Comparison of ENCODE assay signal across 8 mouse cellular contexts in the genomic region with DNA sequence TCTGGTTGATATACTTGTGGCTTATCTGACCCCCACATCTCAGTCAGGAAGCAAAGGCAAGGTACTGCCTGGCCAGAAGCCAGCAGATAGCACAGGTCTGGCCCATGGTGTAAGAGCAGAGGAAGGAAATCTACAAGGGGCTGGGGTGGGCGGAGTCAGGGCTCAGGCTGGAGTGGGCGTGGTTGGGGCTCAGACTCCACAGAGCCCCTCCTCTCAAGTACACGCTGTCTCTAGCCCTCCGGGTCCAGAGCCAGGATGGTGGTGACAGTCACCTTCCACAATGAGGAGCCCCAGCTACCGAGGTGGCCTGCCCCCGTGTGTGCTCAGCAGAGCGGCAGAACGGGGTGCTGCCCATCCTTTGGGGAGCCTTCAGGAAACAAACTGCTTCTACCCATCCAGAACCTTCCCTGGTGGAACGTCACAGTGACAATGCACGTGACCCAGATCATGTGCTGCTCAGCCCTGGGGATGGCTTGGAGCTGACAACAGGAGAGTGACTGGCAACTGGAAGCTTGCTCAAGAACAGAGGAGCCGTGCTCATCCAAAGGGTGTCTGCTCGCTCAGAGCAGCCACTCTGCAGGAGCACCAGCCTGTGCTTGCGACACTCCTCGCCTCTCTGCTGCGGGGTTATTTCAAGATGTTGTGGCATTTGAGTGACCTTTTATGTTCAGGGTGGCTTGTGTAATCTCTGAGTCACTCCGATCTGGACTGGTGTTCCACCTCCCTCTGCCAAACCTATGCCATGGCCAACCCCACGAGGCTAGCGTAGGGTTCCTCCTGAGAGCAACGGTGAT. TPM values are rescaled to one million over a fixed set of nuclear protein-coding genes. Genes with fewer than 3 reads are reported as not detected.
DNase-seq lines count a peak whose midpoint lies in the region; ATAC-seq lines count a peak whose summit lies in the region.

No protein-coding gene starts in this region.

- peak overlapping the region; percentile 27 for H3K9ac ChIP-seq in forebrain, embryonic 16.5 days (replicated peaks; ENCODE audit: low read depth, low read length)
- H3K9ac ChIP-seq in hindbrain, embryonic 13.5 days = 0 out of 2 replicates have a peak overlapping the region, but pooled peaks have one; percentile 20
- H3K9ac ChIP-seq in liver, embryonic 11.5 days (ENCODE audit: low read depth, low read length) = peak overlapping the region; percentile 44; the same call in 1 of the 2 replicates

- H3K4me2 ChIP-seq in forebrain, embryonic 16.5 days (ENCODE audit: low read length) = peak overlapping the region; percentile 47
- peak overlapping the region; percentile 45 for H3K4me2 ChIP-seq in hindbrain, embryonic 13.5 days
- peak overlapping the region; percentile 78 for H3K4me2 ChIP-seq in liver, embryonic 11.5 days

- peak overlapping the region; percentile 30 for H3K4me3 ChIP-seq in forebrain, embryonic 16.5 days (replicated peaks; ENCODE audit: low read length)
- H3K4me3 ChIP-seq in hindbrain, embryonic 13.5 days = no peak overlapping the region
- H3K4me3 ChIP-seq in liver, embryonic 11.5 days (ENCODE audit: low read depth, low read length) = peak overlapping the region; percentile 35

- WGBS in forebrain, embryonic 16.5 days = 39% methylated on average over 19 of the region's 19 CpGs
- 39% methylated on average over 19 of the region's 19 CpGs for WGBS in hindbrain, embryonic 13.5 days
- 24% methylated on average over 19 of the region's 19 CpGs for WGBS in liver, embryonic 11.5 days

- H3K9me3 ChIP-seq in forebrain, embryonic 16.5 days (ENCODE audit: control insufficient read depth, low read length) = no peaks in the 10 kb centered on the region
- H3K9me3 ChIP-seq in hindbrain, embryonic 13.5 days = no peaks in the 10 kb centered on the region
- no peaks in the 10 kb centered on the region for H3K9me3 ChIP-seq in liver, embryonic 11.5 days (ENCODE audit: control insufficient read depth, low read length)

- no peaks in the 10 kb centered on the region for H3K36me3 ChIP-seq in forebrain, embryonic 16.5 days (ENCODE audit: control insufficient read depth, insufficient read depth)
- H3K36me3 ChIP-seq in hindbrain, embryonic 13.5 days = no peaks in the 10 kb centered on the region
- no peaks in the 10 kb centered on the region for H3K36me3 ChIP-seq in liver, embryonic 11.5 days (ENCODE audit: control insufficient read depth, insufficient read depth, low read length)

- no peaks in the 10 kb centered on the region for H3K27me3 ChIP-seq in forebrain, embryonic 16.5 days (replicated peaks; ENCODE audit: control insufficient read depth, insufficient read depth, low read length)
- H3K27me3 ChIP-seq in hindbrain, embryonic 13.5 days = no peaks in the 10 kb centered on the region
- no peaks in the 10 kb centered on the region for H3K27me3 ChIP-seq in liver, embryonic 11.5 days (replicated peaks; ENCODE audit: control insufficient read depth, insufficient read depth, low read length)

- ATAC-seq in forebrain, embryonic 16.5 days = peak; percentile 77
- ATAC-seq in hindbrain, embryonic 13.5 days (ENCODE audit: low FRiP score) = peak; percentile 50
- ATAC-seq in liver, embryonic 11.5 days (replicated peaks; ENCODE audit: low FRiP score) = peak; percentile 79

- DNase-seq in ovary, postnatal 36 days (ENCODE audit: low spot score) = peak; percentile 19
- no peak for DNase-seq in ovary, adult 18-20 months (ENCODE audit: low spot score)
- DNase-seq in adrenal gland, postnatal 25 days = peak; percentile 62
- peak; percentile 81 for DNase-seq in liver, embryonic 11.5 days (ENCODE audit: low spot score)
- peak; percentile 83 to 87 for DNase-seq in monocyte, adult 2 months (ENCODE audit: low read depth in 1 of 2, low spot score in 2 of 2)
- peak; percentile 73 to 79 for DNase-seq in thymus, postnatal 36 days

- no peak overlapping the region for H3K27ac ChIP-seq in forebrain, embryonic 16.5 days (ENCODE audit: low read length)
- H3K27ac ChIP-seq in hindbrain, embryonic 13.5 days = no peak overlapping the region
- H3K27ac ChIP-seq in liver, embryonic 11.5 days (ENCODE audit: low read depth, low read length) = no peak overlapping the region; the same call in 1 of the 2 replicates

- peaks cover 6% of the 10 kb centered on the region for H3K4me1 ChIP-seq in forebrain, embryonic 16.5 days (replicated peaks; ENCODE audit: control insufficient read depth, insufficient read depth, low read length)
- H3K4me1 ChIP-seq in hindbrain, embryonic 13.5 days (replicated peaks) = peaks cover 9% of the 10 kb centered on the region
- H3K4me1 ChIP-seq in liver, embryonic 11.5 days (replicated peaks; ENCODE audit: control insufficient read depth, insufficient read depth, low read length) = peaks cover 44% of the 10 kb centered on the region

RNA-seq across cellular contexts. Expression of a gene that starts 9.3 kb away (rescaled TPM):
- 17.8 and 21.0 TPM in 2 replicates for total RNA-seq in adrenal gland, postnatal 25 days (2021)
- 1.8 and 2.4 TPM in 2 replicates for polyA plus RNA-seq in forebrain, embryonic 16.5 days (2015; fragmentation: Nextera tagmentation; extraction: Ambion mirVana)
- polyA plus RNA-seq in hindbrain, embryonic 13.5 days (2015; fragmentation: Nextera tagmentation; extraction: Ambion mirVana) = 3.1 and 3.2 TPM in 2 replicates
- 5.6 and 7.4 TPM in 2 replicates for polyA plus RNA-seq in liver, embryonic 11.5 days (2014; fragmentation: Nextera tagmentation; extraction: Ambion mirVana)

RNA-seq across cellular contexts. Expression of a gene that starts 15.4 kb away (rescaled TPM):
- 34.8 and 46.0 TPM in 2 replicates for total RNA-seq in adrenal gland, postnatal 25 days (2021)
- 68.9 and 75.9 TPM in 2 replicates for polyA plus RNA-seq in forebrain, embryonic 16.5 days (2015; fragmentation: Nextera tagmentation; extraction: Ambion mirVana)
- polyA plus RNA-seq in hindbrain, embryonic 13.5 days (2015; fragmentation: Nextera tagmentation; extraction: Ambion mirVana) = 62.6 and 63.8 TPM in 2 replicates
- 216 and 222 TPM in 2 replicates for polyA plus RNA-seq in liver, embryonic 11.5 days (2014; fragmentation: Nextera tagmentation; extraction: Ambion mirVana)

RNA-seq across cellular contexts. Expression of a gene that starts 40.5 kb away (rescaled TPM):
- 32.6 and 34.1 TPM in 2 replicates for total RNA-seq in adrenal gland, postnatal 25 days (2021)
- 2.6 TPM in 2 replicates for polyA plus RNA-seq in forebrain, embryonic 16.5 days (2015; fragmentation: Nextera tagmentation; extraction: Ambion mirVana)
- polyA plus RNA-seq in hindbrain, embryonic 13.5 days (2015; fragmentation: Nextera tagmentation; extraction: Ambion mirVana) = 1.1 and 1.6 TPM in 2 replicates
- 4.6 and 6.5 TPM in 2 replicates for polyA plus RNA-seq in liver, embryonic 11.5 days (2014; fragmentation: Nextera tagmentation; extraction: Ambion mirVana)

RNA-seq across cellular contexts. Expression of a gene that starts 45.6 kb away (rescaled TPM):
- 395 and 413 TPM in 2 replicates for total RNA-seq in adrenal gland, postnatal 25 days (2021)
- 56.9 and 57.1 TPM in 2 replicates for polyA plus RNA-seq in forebrain, embryonic 16.5 days (2015; fragmentation: Nextera tagmentation; extraction: Ambion mirVana)
- 60.8 and 64.5 TPM in 2 replicates for polyA plus RNA-seq in hindbrain, embryonic 13.5 days (2015; fragmentation: Nextera tagmentation; extraction: Ambion mirVana)
- 54.9 and 62.9 TPM in 2 replicates for polyA plus RNA-seq in liver, embryonic 11.5 days (2014; fragmentation: Nextera tagmentation; extraction: Ambion mirVana)

RNA-seq across cellular contexts. Expression of a gene that starts 49.5 kb away (rescaled TPM):
- 7.9 and 12.8 TPM in 2 replicates for total RNA-seq in adrenal gland, postnatal 25 days (2021)
- 0.65 and 0.92 TPM in 2 replicates for polyA plus RNA-seq in forebrain, embryonic 16.5 days (2015; fragmentation: Nextera tagmentation; extraction: Ambion mirVana)
- polyA plus RNA-seq in hindbrain, embryonic 13.5 days (2015; fragmentation: Nextera tagmentation; extraction: Ambion mirVana) = 3.6 and 4.6 TPM in 2 replicates
- polyA plus RNA-seq in liver, embryonic 11.5 days (2014; fragmentation: Nextera tagmentation; extraction: Ambion mirVana) = 0.96 and 1.7 TPM in 2 replicates
